Mouse (Mus musculus) Muller cell, postnatal 12 days (primary cell): ENCODE measurements around the gene Lce1k.
A peak's percentile ranks its signal among the peaks of the same experiment; 100 is the strongest.
"Not testable (repeated sequence)": the region's sequence is repeated elsewhere in the genome, so short reads cannot be mapped to it uniquely, and the experiment has no call there.

Source experiments
- DNase-seq: peaks from one replicate; pipeline ENCODE4 v3.0.0-alpha.2; 2015; ENCODE audit errors: inconsistent ontology term

Lce1k gene

GRCm38 (mm10) chr3:92807791-92808190 lies at the start of gene Lce1k:
Gene Lce1k (minus strand): TSS chr3:92807891.
- DNase-seq = no peak

- DNase-seq = no peak
Observed at GRCm38 (mm10) chr3:92851186-92851585, 43.5 kb upstream of the Lce1k start, which contains the start of gene Lce1l. Gene Lce1l (minus strand): TSS chr3:92851286.

DNA sequence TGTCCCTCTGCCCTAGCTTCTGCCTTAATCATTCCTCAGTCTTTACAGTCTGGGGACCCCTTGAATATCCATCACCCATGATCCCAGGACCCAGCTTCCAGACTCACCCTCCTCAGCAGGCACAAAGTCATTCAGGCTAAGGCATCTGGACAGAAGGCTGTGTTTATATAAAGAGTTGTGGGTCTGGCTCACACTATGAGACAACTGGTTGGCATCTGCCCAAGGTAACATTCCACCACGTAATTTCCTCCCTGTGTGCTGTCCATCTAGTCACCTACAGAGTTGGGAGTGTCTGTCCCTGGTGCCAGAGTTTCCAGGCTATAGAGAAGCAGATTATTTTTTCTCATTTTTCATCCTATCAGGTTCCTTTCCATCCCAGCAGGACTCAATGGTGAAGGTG lies 19.4 kb upstream of the Lce1k start, which contains the start of gene Kprp:
Gene Kprp, minus strand, starts transcription at position 140 of the 400 bp plus-strand sequence.
- peak; percentile 49 for DNase-seq

DNA sequence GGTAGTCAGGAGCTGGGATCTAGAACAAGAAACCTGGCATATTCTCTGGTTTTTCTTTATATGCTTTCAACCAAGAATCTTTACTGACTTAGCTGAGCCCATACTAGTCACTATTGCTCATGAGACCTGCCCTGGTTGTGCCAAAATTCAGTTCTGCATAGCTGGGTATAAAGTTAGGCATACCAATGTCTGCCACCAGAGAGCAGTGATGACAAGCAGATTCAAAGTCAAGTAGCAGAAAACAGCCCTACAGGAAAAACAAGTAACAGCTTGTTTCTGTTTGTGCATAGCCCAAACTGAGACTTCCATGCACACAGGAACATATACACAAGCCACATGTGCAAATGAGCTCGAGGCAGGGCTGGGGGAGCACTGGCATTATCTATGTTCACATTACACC lies 18.1 kb upstream of the Lce1k start:
- DNase-seq = peak; percentile 34

DNA sequence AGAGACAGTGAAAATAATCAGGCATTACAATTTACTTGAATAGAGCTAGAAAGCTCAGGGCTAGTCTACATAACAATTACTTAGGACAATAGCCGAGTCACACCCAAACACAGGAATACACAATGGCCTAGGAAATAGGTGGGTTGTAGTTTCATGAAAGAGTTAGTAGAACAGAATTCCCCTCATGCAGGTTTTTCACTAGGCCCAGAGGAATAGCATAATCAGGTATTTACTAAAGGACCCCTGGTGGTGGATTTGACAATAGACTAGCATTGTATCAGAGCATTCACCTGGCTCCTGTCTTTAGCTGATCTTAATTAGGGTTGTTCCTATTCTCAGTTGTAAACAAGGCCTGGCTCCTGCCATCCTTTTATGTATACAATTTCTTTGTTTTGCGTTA lies 8.3 kb upstream of the Lce1k start:
- not testable (repeated sequence) for DNase-seq

- no peak for DNase-seq
Observed at GRCm38 (mm10) chr3:92815581-92815980, 7.9 kb upstream of the Lce1k start.

GRCm38 (mm10) chr3:92790414-92790813 lies 17.3 kb downstream of the Lce1k start, which contains the start of gene Lce1j:
Gene Lce1j (minus strand): TSS chr3:92790514.
- DNase-seq = no peak

GRCm38 (mm10) chr3:92778799-92779198 lies 28.9 kb downstream of the Lce1k start, which contains the start of gene Lce1i:
Gene Lce1i (minus strand): TSS chr3:92778899.
- DNase-seq = no peak

- DNase-seq = no peak
Observed at GRCm38 (mm10) chr3:92771573-92771972, 36.1 kb downstream of the Lce1k start.

GRCm38 (mm10) chr3:92764965-92765364 lies 42.7 kb downstream of the Lce1k start, which contains the start of gene Lce1h:
Gene Lce1h (minus strand): TSS chr3:92765065.
- DNase-seq = no peak
